Mouse (Mus musculus) CD8-positive naive resting alpha-beta T cell, adult 2 months (primary cell): ENCODE measurements around the gene Ptf1a.

Experiments used
- DNase-seq, 2 experiments: peaks; one replicate each; pipeline ENCODE4 v3.0.0; 2022; ENCODE audit warnings: low read depth in 2 of 2, low spot score in 2 of 2

The Ptf1a gene

GRCm38 (mm10) chr2:19452531-19453055, 7.1 kb downstream of the Ptf1a start:
- DNase-seq = no peak

- no peak for DNase-seq
Measured at GRCm38 (mm10) chr2:19455228-19455627, 9.8 kb downstream of the Ptf1a start.

GRCm38 (mm10) chr2:19455857-19456482, 10.5 kb downstream of the Ptf1a start:
- DNase-seq = no peak

GRCm38 (mm10) chr2:19458785-19459184, 13.3 kb downstream of the Ptf1a start:
- no peak for DNase-seq

GRCm38 (mm10) chr2:19461940-19462339, 16.5 kb downstream of the Ptf1a start:
- no peak for DNase-seq

GRCm38 (mm10) chr2:19490262-19490661, 44.8 kb downstream of the Ptf1a start:
- no peak for DNase-seq
